ENCODE assay signal across 11 mouse cellular contexts in genomic region chr1:63246862-63247521, GRCm38 (mm10). TPM values are rescaled to one million over a fixed set of nuclear protein-coding genes. Genes with fewer than 3 reads are reported as not detected.
DNase-seq lines count a peak whose midpoint lies in the region; ATAC-seq lines count a peak whose summit lies in the region.
"Had no signal": no experiment of that assay in that cellular context is flagged by ENCODE, and none has a peak within 500 bp of the region (broad histone marks: within the 10 kb centered on the region; RNA-seq: fewer than 3 reads in every experiment).

No protein-coding gene starts in this region.

- ATAC-seq in heart, embryonic 15.5 days (replicated peaks; ENCODE audit: insufficient number of reproducible peaks, insufficient read depth, low FRiP score, low read depth), result no peak
- peak; percentile 62 for ATAC-seq in common myeloid progenitor, adult 5-6 weeks (replicated peaks; ENCODE audit: low read depth, poor library complexity, severe bottlenecking)
- ATAC-seq in midbrain, embryonic 14.5 days (ENCODE audit: low FRiP score, low TSS enrichment), result peak; percentile 81; the same call in 1 of the 2 replicates
- ATAC-seq: inflammation-experienced regulatory T-cells, adult 6 months had no signal

- H3K9ac ChIP-seq in heart, embryonic 15.5 days, result no peak overlapping the region
- H3K9ac ChIP-seq in midbrain, embryonic 14.5 days (replicated peaks; ENCODE audit: low read length), result no peak overlapping the region

- H3K4me3 ChIP-seq in heart, embryonic 15.5 days, result 0 out of 2 replicates have a peak overlapping the region, but pooled peaks have one; percentile 7
- H3K4me3 ChIP-seq in hindbrain, embryonic 10.5 days, result peak overlapping the region; percentile 48
- 0 out of 2 replicates have a peak overlapping the region, but pooled peaks have one; percentile 2 for H3K4me3 ChIP-seq in midbrain, embryonic 14.5 days (replicated peaks; ENCODE audit: low read depth, low read length)

- peaks cover 75% of the 10 kb centered on the region for H3K27me3 ChIP-seq in heart, embryonic 15.5 days
- H3K27me3 ChIP-seq in hindbrain, embryonic 10.5 days (ENCODE audit: insufficient read depth, poor library complexity, severe bottlenecking), result peaks cover 67% of the 10 kb centered on the region
- peaks cover 34% of the 10 kb centered on the region for H3K27me3 ChIP-seq in midbrain, embryonic 14.5 days (ENCODE audit: control insufficient read depth, insufficient read depth, low read length)
- H3K27me3 ChIP-seq: CH12.LX had no signal

- H3K27ac ChIP-seq in heart, embryonic 15.5 days, result no peak overlapping the region
- peak overlapping the region; percentile 85 for H3K27ac ChIP-seq in hindbrain, embryonic 10.5 days
- 0 out of 2 replicates have a peak overlapping the region, but pooled peaks have one; percentile 39 for H3K27ac ChIP-seq in midbrain, embryonic 14.5 days (replicated peaks; ENCODE audit: low read depth, low read length)

- DNase-seq in heart, postnatal 4 days, result no peak
- peak; percentile 80 for DNase-seq in hindbrain, embryonic 10.5 days (ENCODE audit: low spot score)
- peak; percentile 81 for DNase-seq in midbrain, embryonic 14.5 days
- no peak for DNase-seq in adrenal gland, postnatal 25 days
- no peak for DNase-seq in gastrocnemius, postnatal 10 days
- no peak for DNase-seq in layer of hippocampus, postnatal 14 days (ENCODE audit: low spot score in 2 of 2)

- no peaks in the 10 kb centered on the region for H3K9me3 ChIP-seq in heart, embryonic 15.5 days (replicated peaks)
- H3K9me3 ChIP-seq in hindbrain, embryonic 10.5 days, result no peaks in the 10 kb centered on the region
- H3K9me3 ChIP-seq in midbrain, embryonic 14.5 days (ENCODE audit: control insufficient read depth, low read length), result no peaks in the 10 kb centered on the region

- peaks cover 7% of the 10 kb centered on the region for H3K4me1 ChIP-seq in heart, embryonic 15.5 days (replicated peaks)
- H3K4me1 ChIP-seq in hindbrain, embryonic 10.5 days (replicated peaks), result peaks cover 28% of the 10 kb centered on the region
- H3K4me1 ChIP-seq in midbrain, embryonic 14.5 days (ENCODE audit: control insufficient read depth, insufficient read depth, low read length), result no peaks in the 10 kb centered on the region

- H3K36me3 ChIP-seq in heart, embryonic 15.5 days, result no peaks in the 10 kb centered on the region
- H3K36me3 ChIP-seq in hindbrain, embryonic 10.5 days, result no peaks in the 10 kb centered on the region
- H3K36me3 ChIP-seq in midbrain, embryonic 14.5 days (ENCODE audit: control insufficient read depth, insufficient read depth, low read length), result no peaks in the 10 kb centered on the region

- peak overlapping the region; percentile 23; the same call in 1 of the 2 replicates for H3K4me2 ChIP-seq in heart, embryonic 15.5 days
- peak overlapping the region; percentile 56 for H3K4me2 ChIP-seq in midbrain, embryonic 14.5 days (ENCODE audit: low read length)

- 7% methylated on average over 16 of the region's 16 CpGs for WGBS in heart, embryonic 15.5 days
- under 1% methylated on average over 16 of the region's 16 CpGs for WGBS in hindbrain, embryonic 10.5 days
- 2% methylated on average over 16 of the region's 16 CpGs for WGBS in midbrain, embryonic 14.5 days

RNA-seq across cellular contexts. Expression of gene Zdbf2, which starts 26.1 kb away (rescaled TPM):
- 6.2 TPM in 2 replicates for polyA plus RNA-seq in heart, embryonic 15.5 days (2015; fragmentation: Nextera tagmentation; extraction: Ambion mirVana)
- total RNA-seq in heart, postnatal 4 days (2021), result 1 to 10 TPM; 4.6 to 5.7 TPM
- not detected in 2 replicates for total RNA-seq in common myeloid progenitor, adult 5-6 weeks (2017)
- 16.4 and 18.3 TPM in 2 replicates for polyA plus RNA-seq in hindbrain, embryonic 10.5 days (2016; fragmentation: Nextera tagmentation; extraction: Ambion mirVana)
- polyA plus RNA-seq in midbrain, embryonic 14.5 days (2014; fragmentation: Nextera tagmentation; extraction: Ambion mirVana), result 38.3 and 38.9 TPM in 2 replicates
- 10.6 and 12.4 TPM in 2 replicates for total RNA-seq in adrenal gland, postnatal 25 days (2021)
- 10 to 100 TPM; 30.3 to 36.6 TPM for total RNA-seq in gastrocnemius, postnatal 10 days (2021)
- total RNA-seq in layer of hippocampus, postnatal 14 days (2021), result 10 to 100 TPM; 20.9 to 21.3 TPM
- total RNA-seq: CH12.LX; megakaryocyte-erythroid progenitor cell, adult 5-6 weeks had no signal

RNA-seq across cellular contexts. Expression of gene Gpr1, which starts 32.6 kb away (rescaled TPM):
- polyA plus RNA-seq in heart, embryonic 15.5 days (2015; fragmentation: Nextera tagmentation; extraction: Ambion mirVana), result 0.11 and 0.14 TPM in 2 replicates
- not detected for total RNA-seq in heart, postnatal 4 days (2021)
- total RNA-seq in common myeloid progenitor, adult 5-6 weeks (2017), result not detected in 2 replicates
- polyA plus RNA-seq in hindbrain, embryonic 10.5 days (2016; fragmentation: Nextera tagmentation; extraction: Ambion mirVana), result 0.19 and 0.26 TPM in 2 replicates
- 0.69 and 0.71 TPM in 2 replicates for polyA plus RNA-seq in midbrain, embryonic 14.5 days (2014; fragmentation: Nextera tagmentation; extraction: Ambion mirVana)
- total RNA-seq in adrenal gland, postnatal 25 days (2021), result 0.48 TPM in 1 of 2 replicates, not detected in the other
- total RNA-seq in gastrocnemius, postnatal 10 days (2021), result under 1 TPM; 0.29 to 0.59 TPM
- under 1 TPM; 0.19 to 0.28 TPM for total RNA-seq in layer of hippocampus, postnatal 14 days (2021)
- total RNA-seq: CH12.LX; megakaryocyte-erythroid progenitor cell, adult 5-6 weeks had no signal
- polyA plus RNA-seq: inflammation-experienced regulatory T-cells, adult 6 months had no signal

Comparison
In these comparisons a context has a peak if more than half of its experiments do, and no peak if none do; other contexts are left out.
1. DNase-seq: peak in hindbrain, embryonic 10.5 days (single experiment) and midbrain, embryonic 14.5 days (single experiment); none in heart, postnatal 4 days (single experiment), adrenal gland, postnatal 25 days (single experiment), gastrocnemius, postnatal 10 days (single experiment) and layer of hippocampus, postnatal 14 days (0 of 2).
2. Peak in every context shown above with its lines, with median percentiles within 50 percentile points of each other: H3K4me3 ChIP-seq.